Mouse (Mus musculus) hindbrain, embryonic 14.5 days (tissue): ENCODE data around the gene Ccdc187. TPM values are rescaled to one million over a fixed set of nuclear protein-coding genes. Genes with fewer than 3 reads are reported as not detected.

Experiments used
- ATAC-seq: fragments of 200-750 bp; cut with Nextera tagmentation; 2 replicates; pipeline ENCODE4 v1.8.0; 2017; ENCODE audit warnings: moderate number of reproducible peaks, mild to moderate bottlenecking, moderate TSS enrichment, moderate library complexity; ENCODE audit not compliant: low FRiP score
- DNase-seq: peaks from one replicate; pipeline ENCODE4 v3.0.0-alpha.2; 2015; ENCODE audit warnings: low spot score
- H3K27ac ChIP-seq: fragments of 300-500 bp; sonication (generic); 2 replicates; pipeline ENCODE4 v1.5.1; 2014; ENCODE audit warnings: mild to moderate bottlenecking, moderate library complexity
- H3K27me3 ChIP-seq: fragments of 300-500 bp; sonication (generic); 2 replicates; pipeline ENCODE4 v1.6.1; 2014; ENCODE audit warnings: mild to moderate bottlenecking, low read length, mixed read lengths; ENCODE audit not compliant: control insufficient read depth, insufficient read depth
- H3K36me3 ChIP-seq: fragments of 300-500 bp; sonication (generic); replicated peaks from 2 replicates; pipeline ENCODE4 v1.6.1; 2014; ENCODE audit not compliant: control insufficient read depth, insufficient read depth
- H3K4me1 ChIP-seq: fragments of 300-500 bp; sonication (generic); replicated peaks from 2 replicates; pipeline ENCODE4 v1.6.1; 2014; ENCODE audit warnings: antibody characterized with exemption, low read length, mixed read lengths; ENCODE audit not compliant: control insufficient read depth, insufficient read depth
- H3K4me2 ChIP-seq: fragments of 300-500 bp; sonication (generic); replicated peaks from 2 replicates; pipeline ENCODE4 v1.6.1; 2014; ENCODE audit warnings: mild to moderate bottlenecking, moderate library complexity
- H3K4me3 ChIP-seq: fragments of 300-500 bp; sonication (generic); replicated peaks from 2 replicates; pipeline ENCODE4 v1.5.1; 2014; ENCODE audit warnings: mild to moderate bottlenecking, low read length
- H3K9ac ChIP-seq: fragments of 300-500 bp; sonication (generic); 2 replicates; pipeline ENCODE4 v1.6.1; 2014
- H3K9me3 ChIP-seq: fragments of 300-500 bp; sonication (generic); 2 replicates; pipeline ENCODE4 v1.6.1; 2016; ENCODE audit warnings: low read length; ENCODE audit not compliant: control insufficient read depth
- WGBS: fragments of 180-500 bp; shearing (Covaris S2); extraction: QIAGEN DNeasy Blood & Tissue Kit; methylation state at CpG from one replicate; pipeline ENCODE4 v1.1.7; 2014; 5-methylcytosine and 5-hydroxymethylcytosine counted together
- polyA plus RNA-seq: library from polyadenylated mRNA; unstranded; fragments of >200 nt; fragmentation: Nextera tagmentation; extraction: Ambion mirVana; gene quantifications from 2 replicates; pipeline ENCODE4 v1.2.1, GENCODE M21; 2014

Ccdc187 gene
- 0.25 and 0.29 TPM in 2 replicates for polyA plus RNA-seq

- no peaks in the 10 kb centered on the region for H3K9me3 ChIP-seq
- no peak within 1 kb of the TSS for H3K4me3 ChIP-seq
- no peaks in the 10 kb centered on the region for H3K27me3 ChIP-seq
- no peak within 1 kb of the TSS for H3K4me2 ChIP-seq
- WGBS = 81% methylated on average over 2 of the region's 2 CpGs
- ATAC-seq = no peak
- no peak within 1 kb of the TSS for H3K27ac ChIP-seq
- peaks cover 30% of the 10 kb centered on the region for H3K4me1 ChIP-seq
- H3K9ac ChIP-seq = no peak within 1 kb of the TSS
- no peaks in the 10 kb centered on the region for H3K36me3 ChIP-seq
- no peak for DNase-seq
Observed at GRCm38 (mm10) chr2:26294457-26294856, at the start of gene Ccdc187. Gene Ccdc187 (minus strand): TSS chr2:26294557.

- ATAC-seq (no peak), DNase-seq (no peak)
- Histone ChIP-seq H3K4me1 (no peaks in the 10 kb centered on the region), H3K9ac (no peak overlapping the region), H3K27me3 (no peaks in the 10 kb centered on the region), H3K4me2 (no peak overlapping the region), H3K9me3 (no peaks in the 10 kb centered on the region), H3K27ac (0 out of 2 replicates have a peak overlapping the region, but pooled peaks have one; percentile 4), H3K36me3 (peaks cover 94% of the 10 kb centered on the region), H3K4me3 (no peak overlapping the region)
- 76% methylated on average over 11 of the region's 11 CpGs for WGBS
Observed at GRCm38 (mm10) chr2:26342609-26343490, 48.5 kb upstream of the Ccdc187 start.

- Histone ChIP-seq H3K4me3 (no peak overlapping the region), H3K36me3 (peaks cover 86% of the 10 kb centered on the region), H3K27me3 (no peaks in the 10 kb centered on the region), H3K4me1 (no peaks in the 10 kb centered on the region), H3K9me3 (no peaks in the 10 kb centered on the region), H3K4me2 (no peak overlapping the region), H3K9ac (no peak overlapping the region), H3K27ac (0 out of 2 replicates have a peak overlapping the region, but pooled peaks have one; percentile 4)
- ATAC-seq (no peak), DNase-seq (no peak)
- WGBS = 80% methylated on average over 10 of the region's 10 CpGs
Observed at GRCm38 (mm10) chr2:26342044-26342443, 47.7 kb upstream of the Ccdc187 start.

GRCm38 (mm10) chr2:26341510-26341981, 47.2 kb upstream of the Ccdc187 start:
- DNase-seq (no peak), ATAC-seq (no peak)
- Histone ChIP-seq H3K4me2 (no peak overlapping the region), H3K9me3 (no peaks in the 10 kb centered on the region), H3K36me3 (peaks cover 81% of the 10 kb centered on the region), H3K9ac (no peak overlapping the region), H3K4me1 (no peaks in the 10 kb centered on the region), H3K4me3 (no peak overlapping the region), H3K27ac (no peak overlapping the region; the same call in 1 of the 2 replicates), H3K27me3 (no peaks in the 10 kb centered on the region)
- WGBS = 85% methylated on average over 2 of the region's 2 CpGs

- no peak overlapping the region for H3K27ac ChIP-seq
Observed at GRCm38 (mm10) chr2:26339204-26339551, 44.8 kb upstream of the Ccdc187 start.

GRCm38 (mm10) chr2:26338302-26339203, 44.2 kb upstream of the Ccdc187 start:
- H3K27me3 ChIP-seq = no peaks in the 10 kb centered on the region
- peak; percentile 34; the same call in 1 of the 2 replicates for ATAC-seq
- H3K4me1 ChIP-seq = no peaks in the 10 kb centered on the region
- peaks cover 51% of the 10 kb centered on the region for H3K36me3 ChIP-seq
- H3K4me2 ChIP-seq = no peak overlapping the region
- H3K9ac ChIP-seq = no peak overlapping the region
- no peak for DNase-seq
- H3K27ac ChIP-seq = no peak overlapping the region
- WGBS = 69% methylated on average over 8 of the region's 13 CpGs
- no peaks in the 10 kb centered on the region for H3K9me3 ChIP-seq
- H3K4me3 ChIP-seq = no peak overlapping the region

More at GRCm38 (mm10) chr2:26339204-26339551, 44.8 kb upstream of the Ccdc187 start:
- H3K4me3 ChIP-seq = no peak overlapping the region
- no peaks in the 10 kb centered on the region for H3K27me3 ChIP-seq
- 85% methylated on average over 5 of the region's 5 CpGs for WGBS
- peaks cover 58% of the 10 kb centered on the region for H3K36me3 ChIP-seq
- H3K9ac ChIP-seq = no peak overlapping the region
- no peaks in the 10 kb centered on the region for H3K9me3 ChIP-seq
- ATAC-seq (no peak), DNase-seq (no peak)
- no peak overlapping the region for H3K4me2 ChIP-seq
- H3K4me1 ChIP-seq = no peaks in the 10 kb centered on the region

GRCm38 (mm10) chr2:26330702-26331101, 36.3 kb upstream of the Ccdc187 start:
- DNase-seq (no peak), ATAC-seq (no peak)
- Histone ChIP-seq H3K9me3 (no peaks in the 10 kb centered on the region), H3K4me1 (no peaks in the 10 kb centered on the region), H3K9ac (no peak overlapping the region; the same call in 1 of the 2 replicates), H3K4me3 (no peak overlapping the region), H3K27ac (peak overlapping the region; percentile 67; the same call in 1 of the 2 replicates), H3K4me2 (no peak overlapping the region; the same call in 1 of the 2 replicates), H3K36me3 (peaks cover 70% of the 10 kb centered on the region), H3K27me3 (no peaks in the 10 kb centered on the region)
- 67% methylated on average over 6 of the region's 6 CpGs for WGBS

- WGBS = 84% methylated on average over 4 of the region's 4 CpGs
- ATAC-seq (peak; percentile 52), DNase-seq (no peak)
- H3K27ac ChIP-seq = peak overlapping the region; percentile 67
- no peak overlapping the region for H3K4me3 ChIP-seq
- no peaks in the 10 kb centered on the region for H3K27me3 ChIP-seq
- no peaks in the 10 kb centered on the region for H3K4me1 ChIP-seq
- H3K4me2 ChIP-seq = no peak overlapping the region
- H3K9ac ChIP-seq = no peak overlapping the region; the same call in 1 of the 2 replicates
- H3K36me3 ChIP-seq = peaks cover 76% of the 10 kb centered on the region
- no peaks in the 10 kb centered on the region for H3K9me3 ChIP-seq
Observed at GRCm38 (mm10) chr2:26330056-26330468, 35.7 kb upstream of the Ccdc187 start.

- WGBS = 46% methylated on average over 8 of the region's 8 CpGs
- Histone ChIP-seq H3K4me3 (no peak overlapping the region), H3K9ac (no peak overlapping the region), H3K27me3 (no peaks in the 10 kb centered on the region), H3K27ac (peak overlapping the region; percentile 67), H3K36me3 (peaks cover 83% of the 10 kb centered on the region), H3K9me3 (no peaks in the 10 kb centered on the region), H3K4me1 (no peaks in the 10 kb centered on the region), H3K4me2 (no peak overlapping the region)
- ATAC-seq (no peak), DNase-seq (peak; percentile 40)
Observed at GRCm38 (mm10) chr2:26329402-26329801, 35.0 kb upstream of the Ccdc187 start.
